Mouse (Mus musculus) liver, embryonic 12.5 days (tissue): ENCODE results near the gene Tceanc2. TPM values are rescaled to one million over a fixed set of nuclear protein-coding genes. Genes with fewer than 3 reads are reported as not detected.

Experiments
- ATAC-seq: fragments of 200-750 bp; cut with Nextera tagmentation; 2 replicates; pipeline ENCODE4 v1.8.0; 2017; ENCODE audit warnings: moderate number of reproducible peaks, mild to moderate bottlenecking, moderate library complexity
- H3K27ac ChIP-seq: fragments of 300-500 bp; sonication (generic); 2 replicates; pipeline ENCODE4 v1.5.1; 2016; ENCODE audit warnings: mild to moderate bottlenecking
- H3K27me3 ChIP-seq: fragments of 300-500 bp; sonication (generic); replicated peaks from 2 replicates; pipeline ENCODE4 v1.6.1; 2016; ENCODE audit warnings: mild to moderate bottlenecking, moderate library complexity
- H3K36me3 ChIP-seq: fragments of 300-500 bp; sonication (generic); 2 replicates; pipeline ENCODE4 v1.6.1; 2016; ENCODE audit warnings: mild to moderate bottlenecking, moderate library complexity
- H3K4me1 ChIP-seq: fragments of 300-500 bp; sonication (generic); 2 replicates; pipeline ENCODE4 v1.6.1; 2016
- H3K4me2 ChIP-seq: fragments of 300-500 bp; sonication (generic); 2 replicates; pipeline ENCODE4 v1.6.1; 2016; ENCODE audit warnings: mild to moderate bottlenecking, moderate library complexity
- H3K4me3 ChIP-seq: fragments of 300-500 bp; sonication (generic); 2 replicates; pipeline ENCODE4 v1.5.1; 2016; ENCODE audit warnings: mild to moderate bottlenecking, moderate library complexity
- H3K9ac ChIP-seq: fragments of 300-500 bp; sonication (generic); 2 replicates; pipeline ENCODE4 v1.6.1; 2016; ENCODE audit warnings: mild to moderate bottlenecking, moderate library complexity
- H3K9me3 ChIP-seq: fragments of 300-500 bp; sonication (generic); replicated peaks from 2 replicates; pipeline ENCODE4 v1.6.1; 2016; ENCODE audit warnings: mild to moderate bottlenecking, moderate library complexity
- WGBS: fragments of 180-500 bp; shearing (Covaris S2); methylation state at CpG from one replicate; pipeline ENCODE4 v1.1.7; 2016; ENCODE audit not compliant: insufficient replicate concordance; 5-methylcytosine and 5-hydroxymethylcytosine counted together
- polyA plus RNA-seq: library from polyadenylated mRNA; unstranded; fragments of >200 nt; fragmentation: Nextera tagmentation; extraction: Ambion mirVana; gene quantifications from 2 replicates; pipeline ENCODE4 v1.2.1, GENCODE M21; 2016

Gene Tceanc2
- polyA plus RNA-seq, 1 experiment from 2014 or later, result 11.8 TPM

GRCm38 (mm10) chr4:107097871-107098270 is 81.0 kb downstream of the Tceanc2 start:
- H3K9ac ChIP-seq, result no peak overlapping the region
- no peak for ATAC-seq
- H3K4me1 ChIP-seq, result peaks cover 13% of the 10 kb centered on the region; the same call in 1 of the 2 replicates
- H3K36me3 ChIP-seq, result no peaks in the 10 kb centered on the region
- 48% methylated on average over 15 of the region's 15 CpGs for WGBS
- H3K27ac ChIP-seq, result no peak overlapping the region
- no peak overlapping the region for H3K4me2 ChIP-seq
- H3K9me3 ChIP-seq, result no peaks in the 10 kb centered on the region
- no peak overlapping the region for H3K4me3 ChIP-seq
- H3K27me3 ChIP-seq, result peaks cover 10% of the 10 kb centered on the region; the same call in 1 of the 2 replicates

- Histone ChIP-seq H3K4me3 (no peak within 1 kb of the TSS), H3K9me3 (no peaks in the 10 kb centered on the region), H3K36me3 (no peaks in the 10 kb centered on the region), H3K27ac (no peak within 1 kb of the TSS; the same call in 1 of the 2 replicates), H3K4me1 (peaks cover 13% of the 10 kb centered on the region; the same call in 1 of the 2 replicates), H3K9ac (no peak within 1 kb of the TSS), H3K4me2 (no peak within 1 kb of the TSS), H3K27me3 (peaks cover 6% of the 10 kb centered on the region; the same call in 1 of the 2 replicates)
- WGBS, result 72% methylated on average over 16 of the region's 16 CpGs
- ATAC-seq, result no peak
Observed at GRCm38 (mm10) chr4:107096841-107097373, 82.0 kb downstream of the Tceanc2 start, which contains the start of gene Cdcp2. TSS of gene Cdcp2 (plus strand) at chr4:107096891.

DNA sequence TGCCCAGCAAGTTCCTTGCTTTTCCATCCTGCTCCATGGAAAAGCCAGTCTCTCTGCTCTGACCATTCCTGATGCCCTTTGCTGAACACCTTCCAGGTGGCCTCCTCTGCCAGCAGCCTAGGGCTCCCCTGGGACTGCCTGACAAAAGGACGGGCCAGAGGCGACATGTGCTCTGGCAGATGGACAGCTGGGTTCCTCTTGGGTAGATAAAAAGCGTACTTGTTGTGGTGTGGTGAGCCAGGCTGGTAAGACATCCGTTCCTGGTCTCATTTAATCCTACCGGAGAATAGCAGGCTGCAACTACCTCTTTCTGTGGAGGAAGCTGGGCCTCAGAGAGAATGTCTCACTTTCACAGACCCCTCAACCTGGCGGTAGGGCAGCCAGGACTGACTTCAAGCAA is 82.9 kb downstream of the Tceanc2 start:
- Histone ChIP-seq H3K36me3 (no peaks in the 10 kb centered on the region), H3K27ac (no peak overlapping the region), H3K27me3 (peaks cover 6% of the 10 kb centered on the region; the same call in 1 of the 2 replicates), H3K9me3 (no peaks in the 10 kb centered on the region), H3K4me1 (peaks cover 13% of the 10 kb centered on the region; the same call in 1 of the 2 replicates), H3K9ac (no peak overlapping the region), H3K4me2 (no peak overlapping the region), H3K4me3 (no peak overlapping the region)
- ATAC-seq, result 0 out of 2 replicates have a peak, but pooled peaks have one; percentile 34
- WGBS, result 19% methylated on average over 6 of the region's 6 CpGs

- Histone ChIP-seq H3K4me2 (no peak overlapping the region), H3K9me3 (no peaks in the 10 kb centered on the region), H3K4me3 (no peak overlapping the region), H3K4me1 (peaks cover 13% of the 10 kb centered on the region; the same call in 1 of the 2 replicates), H3K27me3 (peaks cover 6% of the 10 kb centered on the region; the same call in 1 of the 2 replicates), H3K9ac (no peak overlapping the region), H3K36me3 (no peaks in the 10 kb centered on the region), H3K27ac (no peak overlapping the region)
- no peak for ATAC-seq
- WGBS, result 60% methylated on average over 16 of the region's 16 CpGs
Observed at GRCm38 (mm10) chr4:107094484-107095187, 84.3 kb downstream of the Tceanc2 start.

- ATAC-seq, result no peak
- H3K9me3 ChIP-seq, result no peaks in the 10 kb centered on the region
- H3K27ac ChIP-seq, result no peak overlapping the region
- H3K4me3 ChIP-seq, result no peak overlapping the region
- H3K4me2 ChIP-seq, result no peak overlapping the region
- 79% methylated on average over 14 of the region's 14 CpGs for WGBS
- no peaks in the 10 kb centered on the region for H3K27me3 ChIP-seq
- no peaks in the 10 kb centered on the region for H3K36me3 ChIP-seq
- H3K9ac ChIP-seq, result no peak overlapping the region
- peaks cover 12% of the 10 kb centered on the region; the same call in 1 of the 2 replicates for H3K4me1 ChIP-seq
Observed at GRCm38 (mm10) chr4:107091696-107092095, 87.2 kb downstream of the Tceanc2 start.

DNA sequence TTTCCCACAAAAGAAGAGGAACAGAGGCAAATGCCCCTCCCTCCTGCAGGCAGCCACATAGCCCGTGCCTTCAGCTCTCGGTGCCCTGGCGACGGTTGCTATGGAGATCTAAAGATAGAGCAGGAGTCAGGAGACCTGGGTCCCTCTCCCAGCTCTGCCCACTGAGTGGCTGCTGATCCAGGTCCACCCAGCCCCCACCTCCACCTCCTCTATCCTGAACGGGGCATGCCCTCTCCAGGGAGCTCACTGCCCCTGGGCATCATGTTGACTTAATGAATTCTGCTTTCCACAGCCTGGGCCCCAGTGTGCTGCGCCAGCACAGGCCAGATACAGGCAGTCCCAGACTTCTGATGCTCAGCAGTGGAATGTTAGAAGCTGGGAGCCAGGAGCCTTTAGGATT is 94.1 kb downstream of the Tceanc2 start:
- Histone ChIP-seq H3K4me3 (no peak overlapping the region), H3K4me2 (no peak overlapping the region), H3K27me3 (no peaks in the 10 kb centered on the region), H3K9me3 (no peaks in the 10 kb centered on the region), H3K27ac (no peak overlapping the region), H3K9ac (no peak overlapping the region), H3K36me3 (no peaks in the 10 kb centered on the region), H3K4me1 (peaks cover 5% of the 10 kb centered on the region; the same call in 1 of the 2 replicates)
- 45% methylated on average over 6 of the region's 6 CpGs for WGBS
- ATAC-seq, result 0 out of 2 replicates have a peak, but pooled peaks have one; percentile 27

DNA sequence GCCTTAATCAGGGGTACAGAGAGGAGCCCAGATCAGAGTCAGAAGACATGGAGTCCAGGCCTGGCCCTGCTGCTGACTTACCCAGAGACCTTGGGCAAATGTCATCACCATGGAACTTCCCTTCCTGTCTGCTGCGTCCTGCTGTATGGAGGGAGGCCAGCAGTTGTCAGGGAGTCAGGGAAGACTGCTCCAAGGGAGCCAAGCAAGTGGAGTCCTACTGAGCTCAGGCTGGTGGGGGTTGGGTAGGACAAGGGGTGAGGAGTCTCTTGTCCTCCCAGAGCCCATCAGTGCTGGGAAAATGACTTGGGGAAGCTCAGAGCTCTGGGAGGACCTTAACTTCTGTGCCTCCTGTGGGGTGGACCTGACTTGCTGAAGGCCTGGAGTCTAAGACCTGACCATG is 94.6 kb downstream of the Tceanc2 start:
- Histone ChIP-seq H3K36me3 (no peaks in the 10 kb centered on the region), H3K4me3 (no peak overlapping the region), H3K9ac (no peak overlapping the region), H3K27ac (no peak overlapping the region), H3K27me3 (no peaks in the 10 kb centered on the region), H3K4me2 (no peak overlapping the region), H3K4me1 (peaks cover 5% of the 10 kb centered on the region; the same call in 1 of the 2 replicates), H3K9me3 (no peaks in the 10 kb centered on the region)
- 16% methylated on average over 1 of the region's 1 CpGs for WGBS
- ATAC-seq, result 0 out of 2 replicates have a peak, but pooled peaks have one; percentile 25

Other genes starting within 250 kb of the Tceanc2 start
- 77.0 and 79.9 TPM in 2 replicates for gene Mrpl37, start 112.2 kb downstream of the Tceanc2 start, polyA plus RNA-seq
- 3.9 and 4.1 TPM in 2 replicates for gene Cyb5rl, start 112.1 kb downstream of the Tceanc2 start, polyA plus RNA-seq
- gene Cdcp2, start 82.2 kb downstream of the Tceanc2 start, polyA plus RNA-seq, result not detected in 2 replicates
- 159 and 165 TPM in 2 replicates for gene Tmem59, start 717 bp downstream of the Tceanc2 start, polyA plus RNA-seq
- gene Ldlrad1, start 30.1 kb upstream of the Tceanc2 start, polyA plus RNA-seq, result not detected in 2 replicates
- 19.7 and 21.7 TPM in 2 replicates for gene Lrrc42, start 74.4 kb upstream of the Tceanc2 start, polyA plus RNA-seq
- 9.2 and 10.4 TPM in 2 replicates for gene Hspb11, start 74.5 kb upstream of the Tceanc2 start, polyA plus RNA-seq
- gene Dio1, start 128.1 kb upstream of the Tceanc2 start, polyA plus RNA-seq, result not detected in 2 replicates
- 28.4 and 30.0 TPM in 2 replicates for gene Yipf1, start 135.2 kb upstream of the Tceanc2 start, polyA plus RNA-seq
- gene Ndc1, start 188.7 kb upstream of the Tceanc2 start, polyA plus RNA-seq, result 28.9 and 30.3 TPM in 2 replicates